Mouse (Mus musculus) right cerebral cortex, adult 2 months (tissue): ENCODE results near the gene Gm13128.
"Not testable (repeated sequence)": the region's sequence is repeated elsewhere in the genome, so short reads cannot be mapped to it uniquely, and the experiment has no call there.

ENCODE experiments used
- DNase-seq, 2 experiments: peaks; one replicate each; pipeline ENCODE4 v3.0.0; 2021 to 2022; ENCODE audit warnings: low spot score in 2 of 2

Gm13128 gene

GRCm38 (mm10) chr4:144329949-144330348 lies at the start of gene Gm13128:
Gm13128 (plus strand) TSS chr4:144330249.
- not testable (repeated sequence) for DNase-seq

GRCm38 (mm10) chr4:144280388-144280787 lies 49.7 kb upstream of the Gm13128 start, which contains the start of gene Pramel5:
Pramel5 (minus strand) TSS chr4:144280488.
- DNase-seq, result not testable (repeated sequence)

- DNase-seq, result not testable (repeated sequence)
These were observed 30.6 kb upstream of the Gm13128 start for GRCm38 (mm10) chr4:144299414-144299813.

GRCm38 (mm10) chr4:144312666-144313460 lies 17.2 kb upstream of the Gm13128 start:
- not testable (repeated sequence) for DNase-seq

GRCm38 (mm10) chr4:144335856-144336255 lies 5.8 kb downstream of the Gm13128 start:
- DNase-seq, result not testable (repeated sequence)

- DNase-seq, result not testable (repeated sequence)
These were observed 27.6 kb downstream of the Gm13128 start, which contains the start of gene Gm13119 for GRCm38 (mm10) chr4:144357642-144358041. Gm13119 (plus strand) TSS chr4:144357942.

- no peak for DNase-seq
These were observed 47.9 kb downstream of the Gm13128 start, which contains the start of gene Pramef20 for GRCm38 (mm10) chr4:144377911-144378310. Pramef20 (minus strand) TSS chr4:144377933.
